Mouse (Mus musculus) E14TG2a.4 (cell line): Measurements from ENCODE around the gene Cir1.

ENCODE experiments used
- H3K27me3 ChIP-seq: 2 replicates; pipeline ENCODE4 v1.6.1; 2014; ENCODE audit warnings: low read length, control low read depth; ENCODE audit not compliant: insufficient read depth
- H3K36me3 ChIP-seq: 2 replicates; pipeline ENCODE4 v1.6.1; 2014; ENCODE audit warnings: low read length, control low read depth; ENCODE audit not compliant: insufficient read depth
- H3K4me1 ChIP-seq: replicated peaks from 2 replicates; pipeline ENCODE4 v1.6.1; 2014; ENCODE audit warnings: low read depth, low read length, control low read depth
- H3K4me3 ChIP-seq: replicated peaks from 2 replicates; pipeline ENCODE4 v1.5.1; 2014; ENCODE audit warnings: mild to moderate bottlenecking, low read length
- H3K9me3 ChIP-seq: 2 replicates; pipeline ENCODE4 v1.6.1; 2014; ENCODE audit warnings: low read length, control low read depth
- CTCF ChIP-seq: conservative IDR thresholded peaks from 2 replicates; pipeline ENCODE4 v1.5.1; 2014; ENCODE audit warnings: low read length
- NANOG ChIP-seq: IDR thresholded peaks from 2 replicates; pipeline ENCODE4 v1.6.1; 2014; ENCODE audit warnings: borderline replicate concordance, low read length, mixed read lengths
- POU5F1 ChIP-seq: IDR thresholded peaks from 2 replicates; pipeline ENCODE4 v1.6.1; 2014; ENCODE audit warnings: low read length, borderline replicate concordance

Gene Cir1

DNA sequence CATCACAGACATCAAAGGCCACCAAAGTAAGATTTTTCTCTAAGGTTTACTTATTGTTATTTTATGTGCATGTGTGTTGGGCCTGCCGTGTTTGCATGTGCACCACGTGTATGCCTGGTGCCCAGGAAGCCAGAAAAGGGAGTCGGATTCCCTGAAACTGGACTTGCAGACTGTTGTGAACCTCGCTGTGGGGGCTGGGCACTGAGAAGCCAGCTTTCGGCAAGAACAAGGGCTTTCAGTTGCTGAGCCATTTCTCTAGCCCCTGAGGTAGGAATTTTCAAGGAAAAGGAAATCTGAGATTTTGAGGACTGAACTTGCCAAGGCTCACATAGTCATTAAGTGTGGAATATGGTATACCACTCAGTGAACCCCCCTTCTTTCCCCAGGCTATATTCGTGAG lies 34.6 kb upstream of the Cir1 start:
- Histone ChIP-seq H3K4me3 (no peak overlapping the region), H3K27me3 (no peaks in the 10 kb centered on the region), H3K9me3 (no peaks in the 10 kb centered on the region), H3K36me3 (no peaks in the 10 kb centered on the region), H3K4me1 (peaks cover 3% of the 10 kb centered on the region; the same call in 1 of the 2 replicates)
- TF ChIP-seq CTCF (no peak), POU5F1 (no peak), NANOG (no peak)

DNA sequence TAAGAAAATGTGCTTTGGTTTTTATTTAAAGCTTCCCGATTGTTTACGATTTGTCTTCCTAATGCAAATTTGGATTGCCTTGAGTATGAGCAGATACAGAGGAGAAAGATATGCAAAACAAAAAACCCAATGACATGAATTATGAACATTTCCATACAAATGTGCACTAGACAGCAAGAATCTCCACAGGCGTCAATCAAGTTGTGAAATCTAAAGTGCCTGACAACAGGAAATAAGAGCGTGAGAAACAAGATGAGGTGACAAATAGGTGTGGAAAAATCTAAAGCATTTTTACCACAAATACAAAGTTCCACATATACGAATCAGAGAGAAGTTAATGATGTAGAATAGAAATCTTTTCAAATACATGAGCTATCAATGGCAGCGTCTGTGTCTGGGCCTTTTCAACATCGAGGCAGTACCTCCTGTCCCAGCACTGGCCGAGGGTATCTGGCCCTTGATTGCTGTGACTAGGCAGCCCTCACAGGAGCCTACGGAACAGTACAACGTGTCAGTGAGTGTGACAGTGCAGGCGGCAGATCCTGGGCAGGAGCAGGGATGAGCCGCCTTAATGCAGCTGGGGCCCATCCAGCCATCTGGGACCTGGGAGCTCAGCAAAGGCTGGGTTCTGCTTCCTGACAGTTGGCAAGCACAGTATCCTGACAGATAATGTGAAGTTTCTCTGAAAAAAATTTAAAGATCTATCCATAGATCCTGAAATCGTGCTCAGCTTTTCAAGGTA lies 34.0 kb upstream of the Cir1 start:
- H3K9me3 ChIP-seq, result no peaks in the 10 kb centered on the region
- no peak overlapping the region for H3K4me3 ChIP-seq
- no peaks in the 10 kb centered on the region for H3K27me3 ChIP-seq
- peaks cover 3% of the 10 kb centered on the region; the same call in 1 of the 2 replicates for H3K4me1 ChIP-seq
- no peaks in the 10 kb centered on the region for H3K36me3 ChIP-seq
- TF ChIP-seq NANOG (no peak), CTCF (no peak), POU5F1 (no peak)

DNA sequence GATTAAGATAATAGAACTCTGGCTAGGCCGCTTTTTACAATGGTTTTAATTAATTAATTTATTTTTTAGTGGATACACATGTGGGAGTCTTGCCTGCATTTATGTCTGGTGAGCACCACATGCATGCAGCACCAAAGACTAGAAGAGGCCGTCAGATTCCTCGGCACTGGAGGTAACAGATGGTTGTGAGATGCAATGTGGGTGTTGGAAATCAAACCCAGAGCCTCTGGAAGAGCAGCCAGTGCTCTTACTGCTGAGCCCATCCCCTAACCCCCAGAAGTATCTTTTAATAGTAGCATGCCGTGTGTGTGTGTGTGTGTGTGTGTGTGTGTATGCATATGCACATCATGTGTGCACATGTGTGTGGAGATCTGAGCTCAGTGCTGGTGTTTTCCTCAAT lies 32.7 kb upstream of the Cir1 start:
- TF ChIP-seq CTCF (no peak), POU5F1 (no peak)
- Histone ChIP-seq H3K27me3 (no peaks in the 10 kb centered on the region), H3K4me3 (no peak overlapping the region), H3K36me3 (no peaks in the 10 kb centered on the region), H3K4me1 (peaks cover 3% of the 10 kb centered on the region; the same call in 1 of the 2 replicates), H3K9me3 (no peaks in the 10 kb centered on the region)

DNA sequence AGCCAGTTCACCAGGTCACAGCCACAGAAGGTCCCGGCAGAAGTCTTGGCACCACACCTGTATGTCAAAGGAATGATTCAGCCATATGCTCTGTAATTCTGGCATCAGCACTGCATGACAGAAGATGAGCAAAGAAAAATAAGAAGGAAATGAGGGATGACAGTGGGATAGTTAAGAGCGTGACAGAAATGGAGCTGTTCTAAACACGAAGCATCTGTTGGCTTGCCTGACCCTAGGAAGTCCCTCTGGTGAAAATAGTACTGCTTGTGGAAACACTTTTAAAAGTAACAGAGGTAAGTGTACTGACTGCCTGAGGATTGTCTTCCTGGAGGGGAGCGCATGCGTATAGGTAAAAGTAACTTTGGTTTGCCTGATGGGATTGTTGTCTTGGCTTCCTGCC lies 31.2 kb upstream of the Cir1 start:
- peaks cover 3% of the 10 kb centered on the region; the same call in 1 of the 2 replicates for H3K4me1 ChIP-seq
- H3K27me3 ChIP-seq, result no peaks in the 10 kb centered on the region
- H3K9me3 ChIP-seq, result no peaks in the 10 kb centered on the region
- no peaks in the 10 kb centered on the region for H3K36me3 ChIP-seq
- no peak for TF ChIP-seq NANOG
- TF ChIP-seq CTCF, result no peak
- no peak for TF ChIP-seq POU5F1
- no peak overlapping the region for H3K4me3 ChIP-seq

DNA sequence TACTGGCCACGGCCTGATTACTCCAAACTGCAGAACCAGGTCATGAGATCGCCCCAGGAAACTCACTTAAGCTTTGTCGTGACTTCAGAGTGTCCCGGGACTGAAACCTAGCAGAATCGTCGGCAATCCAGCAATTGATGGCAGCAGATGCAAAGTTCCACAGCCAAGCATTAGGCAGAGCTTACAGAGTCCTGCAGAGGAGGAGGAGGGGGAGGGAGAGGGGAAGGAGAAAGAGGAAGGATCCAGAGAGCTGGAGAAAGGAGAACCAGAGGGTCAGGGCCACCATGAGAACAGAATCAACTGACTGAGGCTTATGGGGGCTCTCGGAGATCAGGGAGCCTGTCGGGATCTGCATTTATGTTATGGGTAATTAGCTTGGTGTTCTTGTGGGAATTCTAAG lies 25.9 kb upstream of the Cir1 start:
- Histone ChIP-seq H3K27me3 (no peaks in the 10 kb centered on the region), H3K9me3 (no peaks in the 10 kb centered on the region), H3K4me1 (no peaks in the 10 kb centered on the region), H3K4me3 (no peak overlapping the region), H3K36me3 (no peaks in the 10 kb centered on the region)
- TF ChIP-seq POU5F1 (no peak), NANOG (no peak), CTCF (no peak)

DNA sequence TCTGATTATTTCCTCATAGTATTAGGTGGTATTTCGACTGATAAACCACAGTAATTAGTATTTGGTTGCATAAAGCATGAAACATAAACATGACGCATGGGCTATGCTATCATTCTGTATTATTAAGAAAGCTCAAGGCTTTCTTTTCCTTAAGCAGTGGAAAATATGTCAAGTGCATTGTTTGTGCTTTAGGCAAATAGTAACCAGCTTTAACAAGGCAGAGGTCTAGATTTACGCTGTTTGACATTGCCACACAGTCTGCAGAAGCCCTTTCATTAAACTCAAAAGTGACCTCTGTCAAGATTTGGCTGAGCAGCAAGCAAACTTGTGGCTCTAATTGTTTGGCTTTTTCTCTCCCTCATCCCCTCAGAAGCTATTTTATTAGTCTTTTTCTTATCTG lies 23.4 kb upstream of the Cir1 start:
- H3K36me3 ChIP-seq, result no peaks in the 10 kb centered on the region

DNA sequence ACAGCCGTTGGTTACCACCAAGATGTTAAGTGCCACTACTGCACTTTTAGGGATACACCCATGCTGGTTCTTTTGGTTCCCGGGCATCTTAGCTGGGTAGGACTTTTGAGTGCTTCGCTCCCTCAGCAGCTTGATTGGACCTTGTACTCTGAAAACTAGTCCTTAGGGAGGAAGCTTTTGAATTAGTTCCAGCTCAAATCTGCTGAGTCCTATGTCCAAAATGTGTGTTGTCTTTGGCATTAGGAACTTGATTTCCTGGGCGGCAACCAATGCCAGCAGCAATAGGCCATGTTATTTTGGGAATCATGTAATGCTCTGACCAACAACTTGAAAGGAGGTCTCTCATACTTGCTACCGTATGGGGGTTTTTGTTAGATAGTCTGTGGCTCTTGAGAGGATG lies 13.4 kb upstream of the Cir1 start:
- Histone ChIP-seq H3K4me1 (peaks cover 11% of the 10 kb centered on the region), H3K36me3 (no peaks in the 10 kb centered on the region), H3K9me3 (no peaks in the 10 kb centered on the region), H3K27me3 (no peaks in the 10 kb centered on the region), H3K4me3 (no peak overlapping the region)
- no peak for TF ChIP-seq POU5F1
- no peak for TF ChIP-seq CTCF
- TF ChIP-seq NANOG, result no peak

More for the DNA sequence above, 23.4 kb upstream of the Cir1 start:
- Histone ChIP-seq H3K9me3 (no peaks in the 10 kb centered on the region), H3K4me1 (no peaks in the 10 kb centered on the region), H3K4me3 (no peak overlapping the region), H3K27me3 (no peaks in the 10 kb centered on the region)
- no peak for TF ChIP-seq NANOG
- TF ChIP-seq POU5F1, result no peak
- TF ChIP-seq CTCF, result no peak

DNA sequence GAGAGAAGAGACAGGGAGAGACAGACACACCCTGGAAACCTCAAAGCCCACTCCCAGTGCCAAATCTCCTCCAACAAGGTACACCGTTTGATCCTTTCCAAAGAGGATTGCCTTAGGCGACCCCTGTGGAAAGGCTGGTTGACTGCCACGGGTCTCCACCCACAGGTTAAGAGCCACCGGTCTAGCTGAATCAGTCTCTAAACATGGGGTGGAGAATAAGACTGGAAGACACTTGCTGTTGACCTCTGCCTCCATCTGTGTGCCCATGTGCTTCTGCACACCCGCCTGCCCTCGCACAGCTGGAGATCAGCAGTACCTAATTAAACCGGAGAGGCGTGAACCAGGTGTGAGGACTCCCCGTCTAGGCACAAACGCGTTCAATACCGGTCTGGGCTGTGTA lies 10.5 kb upstream of the Cir1 start:
- no peaks in the 10 kb centered on the region for H3K27me3 ChIP-seq
- no peak for TF ChIP-seq CTCF
- TF ChIP-seq POU5F1, result no peak
- TF ChIP-seq NANOG, result no peak
- H3K4me1 ChIP-seq, result peaks cover 15% of the 10 kb centered on the region
- no peaks in the 10 kb centered on the region for H3K9me3 ChIP-seq
- peaks cover 13% of the 10 kb centered on the region for H3K36me3 ChIP-seq
- H3K4me3 ChIP-seq, result no peak overlapping the region

DNA sequence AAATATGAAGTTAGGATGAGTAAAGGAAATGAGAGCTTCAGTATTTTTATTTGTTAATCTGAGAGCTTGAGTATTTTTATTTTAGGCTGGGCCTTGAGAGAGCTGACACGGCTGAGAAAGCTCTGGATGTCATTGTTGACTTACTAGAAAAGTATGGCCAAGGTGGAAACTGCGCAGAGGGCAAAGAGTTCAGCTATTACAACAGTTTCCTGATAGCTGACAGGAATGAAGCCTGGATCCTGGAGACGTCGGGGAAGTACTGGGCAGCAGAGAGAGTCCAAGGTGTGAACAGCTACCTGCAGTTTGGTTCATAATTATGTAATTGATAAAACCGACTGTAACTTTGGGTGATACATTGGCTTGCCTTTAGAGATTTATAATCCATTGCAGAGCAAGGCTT lies 6.7 kb upstream of the Cir1 start:
- Histone ChIP-seq H3K4me3 (no peak overlapping the region), H3K4me1 (peaks cover 18% of the 10 kb centered on the region), H3K27me3 (no peaks in the 10 kb centered on the region), H3K36me3 (peaks cover 18% of the 10 kb centered on the region), H3K9me3 (no peaks in the 10 kb centered on the region)
- TF ChIP-seq POU5F1 (no peak), NANOG (no peak), CTCF (no peak)
